21 mouse cellular contexts compared by ENCODE assay signal in the genomic region with DNA sequence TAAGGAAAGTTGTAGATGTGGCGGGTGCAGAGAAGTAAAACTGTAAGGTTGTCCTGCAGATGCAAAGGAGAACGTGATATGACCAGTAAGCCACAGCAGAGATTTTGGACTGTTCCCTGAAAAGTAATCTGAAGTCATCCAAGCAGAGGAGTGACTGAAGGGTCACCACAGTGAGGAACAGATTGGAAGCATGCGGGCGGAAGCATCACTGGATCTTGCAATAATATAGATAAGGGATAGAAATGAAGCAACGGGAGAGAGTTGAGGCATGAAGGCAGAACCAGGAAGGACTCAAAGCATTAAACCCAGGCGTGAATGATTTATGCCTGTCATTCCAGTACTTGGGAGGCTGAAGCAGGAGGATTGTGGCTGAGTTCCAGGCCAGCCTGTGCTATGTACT.
"Had no signal": no experiment of that assay in that cellular context is flagged by ENCODE, and none has a peak within 500 bp of the region (broad histone marks: within the 10 kb centered on the region; RNA-seq: fewer than 3 reads in every experiment).

No protein-coding gene starts in this region.

- H3K27me3 ChIP-seq: intestine, embryonic 15.5 days; kidney, embryonic 15.5 days; limb, embryonic 13.5 days; liver, embryonic 12.5 days; liver, embryonic 15.5 days; neural tube, embryonic 12.5 days; neural tube, embryonic 15.5 days had no signal

- H3K27ac ChIP-seq: intestine, embryonic 15.5 days; kidney, embryonic 15.5 days; limb, embryonic 10.5 days; limb, embryonic 13.5 days; liver, embryonic 12.5 days; liver, embryonic 15.5 days; macrophage; midbrain, embryonic 10.5 days; neural tube, embryonic 12.5 days; neural tube, embryonic 15.5 days; stomach, postnatal 0 days had no signal

- H3K4me2 ChIP-seq: intestine, embryonic 15.5 days; kidney, embryonic 15.5 days; limb, embryonic 13.5 days; liver, embryonic 12.5 days; liver, embryonic 15.5 days; lung, embryonic 14.5 days; neural tube, embryonic 12.5 days; neural tube, embryonic 15.5 days had no signal

- H3K4me3 ChIP-seq: intestine, embryonic 15.5 days; kidney, embryonic 15.5 days; limb, embryonic 10.5 days; limb, embryonic 13.5 days; liver, embryonic 12.5 days; liver, embryonic 15.5 days; midbrain, embryonic 10.5 days; neural tube, embryonic 12.5 days; neural tube, embryonic 15.5 days had no signal

- H3K4me1 ChIP-seq: intestine, embryonic 15.5 days; kidney, embryonic 15.5 days; limb, embryonic 10.5 days; limb, embryonic 13.5 days; liver, embryonic 12.5 days; liver, embryonic 15.5 days; midbrain, embryonic 10.5 days; neural tube, embryonic 12.5 days had no signal

- ATAC-seq: hindbrain, embryonic 16.5 days; intestine, embryonic 15.5 days; liver, embryonic 12.5 days had no signal

- H3K36me3 ChIP-seq: intestine, embryonic 15.5 days; kidney, embryonic 15.5 days; limb, embryonic 10.5 days; limb, embryonic 13.5 days; liver, embryonic 12.5 days; liver, embryonic 15.5 days; midbrain, embryonic 10.5 days; neural tube, embryonic 12.5 days; neural tube, embryonic 15.5 days had no signal

- H3K9me3 ChIP-seq: intestine, embryonic 15.5 days; kidney, embryonic 15.5 days; limb, embryonic 10.5 days; limb, embryonic 13.5 days; liver, embryonic 15.5 days; midbrain, embryonic 10.5 days; neural tube, embryonic 15.5 days had no signal

- H3K9ac ChIP-seq: intestine, embryonic 15.5 days; kidney, embryonic 15.5 days; limb, embryonic 13.5 days; liver, embryonic 12.5 days; liver, embryonic 15.5 days; lung, embryonic 14.5 days; neural tube, embryonic 12.5 days; neural tube, embryonic 15.5 days had no signal

- DNase-seq: layer of hippocampus, adult 9-11 months; midbrain, embryonic 14.5 days; right cerebral cortex, adult 18-20 months; right cerebral cortex, postnatal 14 days; right cerebral cortex, postnatal 4 days; thymus, adult 2 months; thymus, postnatal 14 days; thymus, postnatal 4 days had no signal
